Mouse (Mus musculus): ENCODE results near the gene Fxyd1. TPM values are rescaled to one million over a fixed set of nuclear protein-coding genes. Genes with fewer than 3 reads are reported as not detected.

Fxyd1 gene
- total RNA-seq, 4 experiments from 2014 or later: 556 to 826 (median 679) TPM

DNA sequence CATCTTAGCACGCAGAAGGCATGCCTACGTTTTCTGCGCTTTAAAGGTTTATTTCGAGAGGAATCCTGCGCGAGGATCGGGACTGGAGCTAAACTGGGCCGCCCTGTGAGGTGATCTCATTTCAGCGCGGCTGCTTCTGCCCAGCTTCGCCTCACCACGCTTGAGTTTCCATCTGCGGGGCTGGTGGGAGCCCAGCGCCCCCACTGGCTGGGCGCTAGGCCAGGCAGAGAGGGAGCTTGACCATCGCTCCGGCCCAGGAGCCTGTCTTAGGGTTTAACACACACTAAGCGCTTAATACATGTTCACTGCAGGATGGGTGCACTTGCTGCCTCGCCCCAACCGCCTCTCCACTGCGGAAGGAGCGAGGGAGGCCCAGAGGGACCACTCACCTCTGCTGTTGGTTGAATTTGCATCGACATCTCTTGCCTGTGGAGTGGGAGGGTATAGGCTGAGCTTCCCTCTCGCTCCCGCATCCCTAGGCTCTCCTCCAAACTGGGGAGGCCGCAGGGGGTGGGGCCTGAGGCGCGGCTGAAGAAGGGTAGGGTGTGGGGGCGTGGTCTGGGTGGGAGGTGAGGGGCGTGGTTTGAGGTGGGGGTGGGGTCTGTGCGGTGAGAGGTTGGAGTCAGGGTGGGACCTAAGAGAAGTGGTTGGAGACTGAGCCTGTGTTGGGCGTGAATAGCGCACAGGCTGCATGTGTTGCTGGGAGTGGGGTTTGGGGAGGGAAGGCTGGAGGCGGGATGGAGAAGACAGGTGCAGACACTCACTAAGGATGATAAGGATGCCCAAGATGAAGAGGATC, 4.2 kb downstream of the Fxyd1 start:
- no peak for DNase-seq (ENCODE audit: low spot score in 2 of 2)

DNA sequence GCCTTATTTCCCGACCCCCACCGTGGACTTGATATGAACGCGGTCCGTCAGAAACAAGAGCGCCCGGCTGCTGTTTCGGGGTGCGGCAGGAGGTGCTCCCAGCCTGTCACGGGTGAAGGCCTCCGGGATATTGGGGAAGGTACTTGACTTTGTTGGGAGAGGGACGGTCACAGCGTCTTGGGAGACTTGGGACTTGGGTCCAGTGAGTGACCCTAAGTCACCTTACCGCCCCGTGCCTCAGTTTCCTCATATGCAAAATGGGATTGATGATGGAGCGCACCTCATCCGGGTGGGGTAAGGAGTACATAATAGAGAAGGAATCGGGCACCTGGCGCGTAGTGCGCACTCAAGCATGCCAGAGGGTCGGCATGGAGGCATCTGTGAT, 4.8 kb downstream of the Fxyd1 start:
- no peak for DNase-seq (ENCODE audit: low spot score in 2 of 2)

DNA sequence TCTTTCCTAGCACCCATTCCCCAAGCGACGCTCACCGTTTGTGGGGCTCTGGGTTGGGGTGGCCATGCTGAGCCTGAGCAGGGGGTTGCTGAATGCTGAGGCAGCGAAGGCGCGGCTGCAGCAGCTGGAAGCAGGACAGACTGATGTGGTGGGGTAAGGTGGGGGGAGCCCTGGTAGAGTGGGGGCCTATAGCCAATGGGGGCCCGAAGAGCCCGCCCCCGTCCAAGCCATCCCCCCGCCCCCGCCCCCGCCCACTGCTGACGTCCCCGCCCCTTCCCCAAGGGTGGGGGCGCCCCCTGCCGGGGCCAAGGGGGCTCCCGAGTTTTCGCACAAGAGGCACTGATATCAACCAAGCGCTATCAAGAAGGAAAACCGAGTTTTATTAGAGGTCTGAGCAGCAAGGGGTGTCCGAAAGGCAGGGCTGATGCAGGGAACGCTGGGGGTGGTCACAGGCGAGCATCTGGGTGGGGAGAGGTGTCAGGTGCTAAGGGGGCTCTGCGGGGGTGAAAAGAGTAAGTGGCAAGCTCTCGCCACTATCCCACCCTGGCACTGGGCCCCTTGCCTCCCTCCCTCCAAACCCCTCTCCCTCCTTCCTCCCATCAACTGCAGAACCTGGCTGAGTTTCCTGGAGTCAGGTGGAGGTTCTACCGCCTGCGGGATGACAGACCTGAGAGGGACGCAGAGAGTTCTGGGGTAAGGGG, 5.5 kb downstream of the Fxyd1 start, which contains the start of gene Fxyd7:
Gene Fxyd7 (minus strand): TSS at position 147 of the 701 bp plus-strand sequence.
- no peak for DNase-seq (ENCODE audit: low spot score in 2 of 2)

DNA sequence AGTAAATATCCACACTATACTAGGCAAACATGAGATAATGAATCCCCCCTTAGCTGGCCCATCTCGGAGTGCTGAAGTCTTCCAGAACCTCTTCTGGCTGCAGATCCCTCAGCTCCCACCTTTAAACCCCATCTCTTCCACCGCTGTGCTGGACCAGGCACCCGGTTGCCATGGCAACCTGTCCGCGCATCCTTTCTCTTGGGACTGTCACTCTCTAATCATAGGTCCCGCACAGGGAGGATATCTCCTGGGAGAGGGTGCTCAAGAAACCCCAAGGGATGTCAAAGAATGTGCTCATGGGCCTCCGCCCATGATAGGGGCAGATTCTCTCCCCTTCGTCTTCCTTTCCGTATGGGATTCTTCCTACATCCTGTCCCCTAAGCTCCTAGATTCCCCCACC, 6.1 kb downstream of the Fxyd1 start:
- DNase-seq (ENCODE audit: low spot score in 2 of 2): no peak

DNA sequence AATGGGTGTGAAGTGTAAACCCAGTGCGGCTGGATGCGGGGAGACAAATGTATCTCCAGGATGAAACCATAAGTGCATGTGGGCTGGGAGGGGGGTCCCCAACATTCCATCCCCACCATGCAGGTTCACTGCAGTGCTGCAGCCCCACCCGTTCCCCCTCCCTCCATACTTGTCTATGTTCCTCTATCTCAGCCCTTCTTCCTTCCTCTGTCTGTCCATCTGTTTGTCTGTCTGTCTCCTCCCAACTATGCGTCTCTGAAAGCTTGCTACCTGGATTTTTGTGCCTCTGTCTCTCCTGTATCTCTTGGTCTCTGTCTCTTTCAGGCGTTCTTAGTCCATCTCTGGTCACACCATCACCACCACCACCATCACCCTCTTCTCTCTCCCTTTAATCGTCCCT, 6.5 kb downstream of the Fxyd1 start:
- no peak for DNase-seq (ENCODE audit: low spot score in 2 of 2)

DNA sequence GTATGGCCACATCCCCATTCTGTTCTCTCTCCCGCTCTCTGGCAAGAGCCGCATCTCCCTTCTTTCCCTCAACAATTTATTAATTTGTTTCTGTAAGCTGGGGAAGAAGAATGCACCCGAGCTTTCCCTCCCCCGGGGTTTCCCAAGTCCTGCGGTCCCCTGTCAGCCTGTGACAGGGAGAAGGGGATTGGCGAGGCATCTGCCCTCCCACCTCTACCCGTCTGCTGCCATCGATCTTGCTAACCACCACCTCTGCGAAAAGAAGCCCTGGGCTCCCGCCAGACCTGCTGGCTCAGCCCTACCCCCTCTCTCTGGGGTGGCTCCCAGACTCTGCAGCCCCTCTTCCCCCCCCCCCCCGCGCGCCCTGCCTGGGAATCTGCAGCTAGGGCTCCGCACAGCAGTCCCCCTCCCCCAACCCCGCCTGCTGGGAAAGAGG, 7.1 kb downstream of the Fxyd1 start:
- DNase-seq (ENCODE audit: low spot score in 2 of 2): no peak

DNA sequence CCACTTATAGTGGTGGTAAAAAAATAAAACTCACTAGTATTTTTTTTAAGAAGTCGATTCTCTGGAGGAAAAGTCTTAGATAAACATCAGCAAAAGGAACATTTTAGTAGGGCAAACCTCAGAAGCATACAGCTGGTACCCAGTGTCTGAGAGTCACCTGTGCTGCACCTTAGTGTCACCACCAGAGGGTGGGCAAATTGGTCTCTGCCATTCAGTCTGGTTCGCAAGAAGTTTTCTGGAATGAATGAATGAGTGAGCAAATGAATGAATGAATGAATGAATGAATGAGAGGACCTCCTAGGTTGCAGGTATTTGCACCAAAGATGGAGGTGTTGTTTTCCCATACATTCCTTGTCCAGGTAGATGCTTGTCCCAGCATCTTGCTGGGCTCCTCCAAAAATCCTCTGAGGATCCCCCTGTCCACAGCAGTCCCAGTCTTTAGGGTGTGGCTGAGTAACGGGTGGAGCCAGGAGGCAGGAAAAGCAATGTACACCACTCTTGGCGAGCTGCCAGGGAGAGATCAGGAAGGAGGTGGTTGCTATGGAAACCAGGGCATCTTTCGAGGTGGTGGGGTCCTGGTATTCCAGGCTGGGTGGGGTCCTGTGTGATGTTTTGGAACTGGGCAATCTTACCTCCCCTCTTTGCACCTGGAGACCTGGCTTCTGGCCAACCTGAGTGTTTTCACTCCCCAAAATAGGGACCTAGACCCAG, 7.7 kb downstream of the Fxyd1 start:
- no peak for DNase-seq (ENCODE audit: low spot score in 2 of 2)

DNA sequence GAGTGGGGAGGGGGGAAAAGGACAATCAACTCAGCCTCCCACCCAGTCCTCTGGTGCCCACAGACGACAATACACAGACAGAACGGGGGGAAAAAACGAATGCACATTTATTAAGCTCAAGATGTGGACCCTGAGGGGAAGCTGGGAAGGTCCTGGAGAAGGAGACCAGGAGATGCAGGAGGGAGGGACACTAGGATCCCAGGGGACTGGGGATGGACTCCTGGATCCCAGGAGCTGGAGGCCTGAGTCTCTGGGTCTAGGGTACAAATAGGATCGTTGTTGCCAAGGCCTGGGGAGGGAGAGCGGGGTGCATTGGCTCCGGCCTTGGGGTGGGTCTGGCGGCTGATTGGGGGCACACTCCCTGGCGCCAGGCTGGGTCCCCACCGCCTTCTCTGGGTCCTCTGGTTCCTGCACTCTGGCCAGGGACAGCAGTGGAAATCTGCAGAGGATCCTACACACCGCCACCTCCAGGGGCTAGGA, 14.5 kb downstream of the Fxyd1 start, which contains the start of gene Fxyd5:
Gene Fxyd5 (minus strand): TSS at position 51 of the 480 bp plus-strand sequence.
- DNase-seq (ENCODE audit: low spot score in 2 of 2): no peak

DNA sequence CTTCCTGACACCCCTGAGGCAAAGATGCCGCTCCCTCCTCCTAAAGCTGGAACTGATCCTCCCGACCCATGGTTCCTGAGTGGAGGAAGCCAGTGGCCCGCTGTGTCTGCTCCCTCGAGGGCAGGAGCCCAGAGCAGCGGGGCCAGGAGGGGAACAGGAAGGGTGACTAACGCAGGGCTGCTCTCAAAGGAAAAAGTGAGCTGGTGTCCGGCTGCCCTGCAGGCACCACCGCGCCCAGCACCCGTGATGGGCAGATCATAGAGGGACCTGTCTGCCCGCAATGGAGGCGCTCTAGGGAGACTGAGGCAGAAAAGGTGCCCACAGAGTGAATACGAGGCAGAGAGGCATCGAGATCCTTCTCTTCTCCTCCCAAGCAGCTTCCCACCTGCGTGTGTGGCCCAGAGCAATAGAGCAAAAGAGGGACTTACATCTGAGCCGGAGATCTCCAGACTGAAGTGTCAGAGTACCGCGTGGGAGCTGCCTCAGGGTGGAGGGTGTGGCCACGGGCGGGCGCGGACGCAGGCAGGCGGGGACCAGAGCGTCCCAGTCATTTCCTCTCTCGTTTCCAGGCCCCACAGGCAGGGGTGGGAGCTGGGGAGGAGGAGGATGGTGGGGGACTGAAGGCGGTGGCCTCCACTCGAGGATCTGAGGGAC, 15.2 kb downstream of the Fxyd1 start:
- peak; percentile 17 to 45 for DNase-seq (ENCODE audit: low spot score in 2 of 2)

DNA sequence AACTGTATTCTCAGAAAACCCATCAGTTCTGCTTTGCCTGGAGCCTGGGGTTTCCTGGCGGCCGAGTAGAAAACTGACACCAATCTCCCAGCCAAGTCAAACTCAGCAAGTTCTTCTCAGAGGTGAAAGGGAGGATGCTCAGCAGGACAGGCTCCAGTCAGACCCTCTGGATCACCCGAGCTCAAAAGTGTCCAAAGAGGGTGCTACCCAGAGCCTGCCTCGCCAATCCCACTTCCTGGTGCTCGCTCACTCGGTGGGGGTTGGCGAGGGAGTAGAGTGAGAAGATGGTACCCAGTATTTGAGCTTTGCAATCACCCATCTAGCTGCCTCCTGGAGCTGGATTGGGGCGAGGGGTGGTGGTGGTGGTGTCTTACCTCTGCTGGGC, 16.0 kb downstream of the Fxyd1 start:
- DNase-seq (ENCODE audit: low spot score in 2 of 2): no peak

DNA sequence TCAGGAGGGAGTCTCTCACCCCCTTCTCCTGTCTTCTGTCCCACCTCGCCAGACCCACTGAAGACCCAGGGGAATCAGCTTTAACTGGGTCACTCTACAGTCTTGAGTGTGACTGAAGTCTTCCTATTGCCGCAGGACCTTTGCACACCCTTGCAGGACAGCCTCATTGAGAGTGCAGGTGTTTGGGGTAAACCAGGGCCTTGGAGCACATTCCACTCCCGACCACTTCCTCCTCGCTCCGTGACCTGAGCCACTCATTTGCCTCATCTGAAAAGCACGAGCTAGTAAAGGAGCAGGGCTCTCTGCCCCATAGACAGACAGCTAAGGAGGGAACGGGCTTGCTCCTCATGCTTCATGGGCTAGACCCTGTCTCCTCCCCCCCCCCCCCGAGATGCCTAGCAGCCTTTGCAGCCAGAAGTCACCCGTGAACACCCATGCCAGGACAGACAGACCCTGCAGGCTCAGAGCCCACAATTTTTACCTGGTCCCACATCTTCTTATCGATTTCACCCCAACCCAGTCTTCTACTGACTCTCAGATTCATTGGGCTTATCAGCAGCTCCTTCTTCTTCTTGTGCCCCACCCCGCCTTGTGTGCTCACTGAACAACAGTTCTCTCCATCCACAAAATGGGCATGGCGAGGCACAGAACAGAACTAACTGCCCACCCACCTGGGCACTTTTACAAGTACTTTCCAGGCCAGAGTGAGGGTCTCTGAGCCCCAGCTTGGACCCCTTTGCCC, 16.5 kb downstream of the Fxyd1 start:
- DNase-seq (ENCODE audit: low spot score in 2 of 2): no peak

DNA sequence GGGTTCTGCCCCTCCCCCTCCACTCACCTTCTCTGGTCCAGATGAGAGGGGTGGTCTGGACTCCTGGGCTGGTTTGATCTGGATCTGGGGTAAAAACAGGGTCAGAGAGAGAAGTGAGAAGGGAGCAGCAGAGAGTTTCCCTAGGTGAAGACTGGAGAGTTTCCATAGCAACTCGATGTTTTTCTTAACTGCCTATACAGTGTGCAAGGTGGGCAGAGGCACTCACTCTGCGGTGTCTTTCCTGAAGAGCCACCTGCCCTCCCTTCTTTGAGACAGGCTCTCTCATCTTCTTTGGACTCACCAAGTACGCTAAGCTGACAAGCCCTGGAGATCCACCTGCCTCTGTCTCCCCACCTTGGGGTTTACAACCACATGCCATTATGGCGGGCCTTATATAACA, 18.0 kb downstream of the Fxyd1 start:
- DNase-seq (ENCODE audit: low spot score in 2 of 2): no peak

DNA sequence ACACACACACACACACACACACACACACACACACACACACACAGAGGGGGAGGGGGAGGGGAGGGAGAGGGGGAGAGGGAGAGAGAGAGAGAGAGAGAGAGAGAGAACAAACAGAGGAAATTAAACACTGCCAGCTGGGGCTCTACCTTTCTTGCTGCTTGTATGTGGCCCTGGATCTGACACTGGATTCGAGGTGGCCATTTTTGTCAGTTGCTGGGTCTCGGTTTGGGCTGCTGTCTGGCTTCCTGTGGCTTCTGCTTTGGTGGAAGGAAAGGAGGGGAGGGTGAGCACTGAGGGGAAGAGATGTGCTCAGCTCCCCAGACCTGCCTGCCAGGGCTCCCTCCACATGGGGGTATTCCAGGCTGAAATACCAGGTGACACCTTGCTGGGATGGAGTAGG, 19.3 kb downstream of the Fxyd1 start:
- no peak for DNase-seq (ENCODE audit: low spot score in 2 of 2)

DNA sequence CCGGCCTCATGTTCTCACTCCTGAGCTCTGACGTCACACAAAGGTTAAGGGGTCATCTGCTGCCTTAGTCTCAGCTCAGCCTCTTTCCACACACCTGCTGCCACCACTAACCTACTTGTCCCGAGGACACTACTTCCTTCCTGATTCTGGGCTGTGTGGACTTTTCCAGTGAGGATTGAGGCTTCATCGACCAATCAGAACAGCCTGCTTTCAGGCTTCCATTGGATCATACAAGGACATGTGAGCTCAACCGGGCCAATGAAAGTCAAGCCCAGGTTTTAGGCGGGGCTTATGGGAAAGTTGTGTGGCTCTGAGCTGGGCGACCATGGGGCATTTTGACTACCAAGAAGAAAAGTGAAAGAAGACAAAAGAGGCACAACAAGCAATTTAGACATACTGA, 20.1 kb downstream of the Fxyd1 start:
- no peak for DNase-seq (ENCODE audit: low spot score in 2 of 2)

DNA sequence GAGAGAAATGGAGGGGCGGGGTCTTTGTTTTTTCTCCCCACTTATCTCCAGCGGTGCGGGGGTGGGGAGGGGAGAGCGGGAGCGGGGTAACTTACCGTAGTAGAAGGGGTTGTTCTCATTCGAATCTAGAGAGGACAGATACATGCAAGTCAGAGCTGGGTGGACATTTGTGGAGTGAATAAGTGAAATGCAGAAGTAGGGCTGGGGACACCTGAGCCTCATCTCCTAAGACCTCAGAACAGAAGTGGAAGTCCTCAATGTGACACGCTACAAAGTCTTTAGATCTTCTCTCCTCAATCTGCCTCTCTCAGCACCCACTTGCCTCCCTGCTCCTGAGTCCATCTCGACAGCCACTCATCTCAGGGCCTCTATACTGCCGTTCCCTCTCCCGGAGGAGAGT, 21.7 kb downstream of the Fxyd1 start:
- DNase-seq (ENCODE audit: low spot score in 2 of 2): no peak

DNA sequence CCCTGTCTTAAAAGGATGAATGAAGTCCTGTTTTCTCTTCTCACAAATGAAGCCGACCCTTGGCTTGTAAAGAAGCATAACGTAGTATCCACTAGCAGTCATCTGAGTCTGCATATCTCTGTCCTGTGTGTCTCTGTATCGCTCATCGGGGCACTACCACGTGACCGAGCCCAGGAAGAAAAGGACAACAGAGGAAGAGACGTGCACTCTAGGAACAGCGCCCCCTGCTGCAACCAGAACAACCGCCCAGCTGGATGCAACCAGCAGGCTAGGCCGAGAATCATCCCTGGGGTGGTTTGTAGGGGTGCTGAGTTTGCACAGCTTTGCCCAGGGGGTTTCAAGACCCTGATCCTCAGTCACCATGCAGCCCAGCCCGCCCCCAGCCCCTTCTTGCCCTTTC, 22.2 kb downstream of the Fxyd1 start:
- no peak for DNase-seq (ENCODE audit: low spot score in 2 of 2)

DNA sequence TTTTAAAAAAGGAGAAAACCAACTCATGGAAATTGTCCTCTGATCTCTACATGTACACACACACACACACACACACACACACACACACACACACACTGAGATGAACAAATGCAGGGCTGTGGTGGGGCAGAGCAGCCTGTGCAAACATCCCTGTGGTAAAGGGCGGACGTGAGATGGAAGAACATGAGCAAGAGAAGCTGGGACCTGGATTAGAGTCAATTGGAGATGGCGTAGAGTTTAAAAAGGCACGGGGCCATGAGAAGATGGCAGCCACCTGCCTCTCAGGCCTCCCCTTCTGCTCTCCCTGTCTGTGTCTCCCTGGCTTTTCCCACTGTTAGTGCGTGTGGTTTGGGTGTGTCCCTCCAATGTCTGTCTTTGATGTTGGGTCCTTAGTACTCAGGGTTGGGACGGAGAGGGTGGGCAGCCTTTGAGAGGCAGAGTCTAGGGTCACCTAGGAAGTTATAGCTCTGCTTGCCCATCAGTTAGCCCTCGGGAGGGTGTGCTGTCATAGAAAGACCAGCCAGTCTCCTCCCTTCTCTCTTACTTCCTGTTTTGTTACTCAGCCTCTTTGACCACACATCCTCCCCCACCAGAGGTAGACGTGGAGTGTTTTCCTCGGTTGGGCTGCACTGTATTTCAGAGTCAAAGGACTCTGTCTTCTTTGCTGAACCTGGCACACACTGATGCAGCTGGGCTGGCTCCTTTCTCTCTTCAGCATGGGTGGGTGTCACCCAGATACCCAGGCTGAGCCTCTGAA, 23.4 kb downstream of the Fxyd1 start:
- DNase-seq (ENCODE audit: low spot score in 2 of 2): no peak

DNA sequence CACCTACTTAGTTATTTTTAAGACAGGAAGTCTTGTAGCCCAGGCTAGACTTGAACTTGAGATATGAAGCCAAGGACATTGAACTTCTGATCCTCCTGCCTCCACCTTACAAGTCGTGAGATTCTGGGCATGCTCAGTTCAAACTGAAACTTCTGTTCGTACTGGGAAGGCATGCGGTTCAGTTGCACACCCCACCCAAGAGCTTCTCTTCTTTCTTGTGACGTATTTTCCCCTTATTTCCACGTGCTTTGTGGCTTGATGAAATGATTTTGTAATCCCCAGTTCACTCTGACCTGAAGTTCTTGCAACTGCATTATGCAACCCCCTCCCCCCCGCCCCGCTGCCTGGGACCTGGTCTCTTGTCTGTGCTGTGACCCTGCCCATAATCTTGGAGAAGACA, 25.3 kb downstream of the Fxyd1 start:
- DNase-seq (ENCODE audit: low spot score in 2 of 2): no peak

DNA sequence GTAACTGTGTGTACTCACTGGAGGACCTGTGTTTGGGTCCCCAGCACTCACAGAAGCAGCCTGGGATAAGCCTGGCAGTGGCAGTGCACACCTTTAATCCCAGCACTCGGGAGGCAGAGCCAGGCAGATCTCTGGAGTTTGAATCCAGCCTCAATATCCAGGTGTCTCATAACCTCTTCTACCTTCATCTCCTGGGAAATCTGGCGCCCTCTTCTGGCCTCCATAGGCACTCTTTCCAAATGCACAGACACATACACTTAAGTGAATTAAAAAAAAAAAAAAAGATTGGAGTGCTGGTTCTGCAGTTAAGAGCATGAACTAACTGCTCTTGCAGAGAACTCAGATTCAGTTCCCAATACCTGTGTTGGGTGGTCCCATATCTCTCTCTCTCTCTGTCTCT, 26.3 kb downstream of the Fxyd1 start:
- DNase-seq (ENCODE audit: low spot score in 2 of 2): no peak

DNA sequence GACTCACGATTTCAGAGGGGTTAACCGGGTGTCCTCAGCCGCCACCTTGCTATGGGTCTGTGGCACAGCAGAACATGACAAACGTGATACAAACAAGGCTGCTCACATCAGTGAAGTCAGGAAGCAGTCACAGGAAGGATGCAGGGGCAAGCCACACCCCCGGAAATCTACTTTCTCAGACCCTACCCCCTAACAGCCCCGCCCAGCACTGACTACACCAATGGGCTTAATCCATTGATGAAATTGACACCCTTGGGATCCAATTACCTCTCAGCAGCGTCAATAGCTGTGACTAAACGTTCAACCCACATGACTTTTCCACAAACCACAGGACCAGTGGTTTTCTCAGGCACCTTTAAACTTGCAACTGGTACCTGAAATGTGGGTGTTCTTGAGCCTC, 28.4 kb downstream of the Fxyd1 start:
- DNase-seq (ENCODE audit: low spot score in 2 of 2): no peak

Measured in gastrocnemius, adult 8-10 months (tissue).